Mouse (Mus musculus): ENCODE results near the gene Tmem38a.

Gene Tmem38a

DNA sequence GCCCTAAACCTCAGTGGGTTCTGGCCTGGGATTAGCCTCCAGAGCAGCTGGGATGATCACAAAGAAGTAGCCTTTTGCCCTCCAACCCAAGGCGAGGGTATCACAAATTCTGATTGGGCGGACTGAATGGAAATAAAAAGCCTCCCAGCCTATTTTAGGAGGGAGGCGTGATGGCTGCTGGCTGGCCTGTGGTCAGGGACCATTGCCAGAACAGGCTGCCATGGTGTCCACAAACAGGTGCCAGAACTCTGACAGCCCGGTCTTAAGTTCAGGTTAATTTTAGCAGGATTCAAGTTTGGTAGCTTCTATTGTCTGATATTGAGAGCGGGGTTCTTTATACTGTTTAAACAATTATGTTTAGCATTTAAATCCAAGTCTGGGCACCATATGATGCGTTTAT is 16.0 kb downstream of the Tmem38a start:
- peak; percentile 35 for DNase-seq

- DNase-seq: no peak
Measured at GRCm38 (mm10) chr8:72588865-72589264, 17.0 kb downstream of the Tmem38a start.

DNA sequence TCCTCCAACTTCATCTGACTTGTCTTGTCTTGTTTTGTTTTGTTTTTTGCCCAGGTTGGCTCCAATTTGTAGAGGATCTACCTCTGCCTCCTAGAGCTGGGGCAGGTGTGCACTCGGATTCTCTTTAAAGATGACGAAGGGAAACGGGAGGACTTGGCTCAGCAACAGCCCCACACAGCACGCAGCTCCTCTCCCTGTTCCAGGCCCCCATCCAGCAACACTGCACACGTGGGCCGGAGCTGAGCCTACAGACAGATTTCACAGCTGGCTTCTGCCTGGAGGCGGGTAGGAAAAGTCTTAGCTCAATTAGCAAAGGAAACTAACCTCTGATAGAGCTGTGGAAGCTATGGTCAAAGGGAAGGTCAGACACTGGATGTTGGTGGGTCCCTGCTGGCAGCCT is 17.4 kb downstream of the Tmem38a start:
- no peak for DNase-seq

DNA sequence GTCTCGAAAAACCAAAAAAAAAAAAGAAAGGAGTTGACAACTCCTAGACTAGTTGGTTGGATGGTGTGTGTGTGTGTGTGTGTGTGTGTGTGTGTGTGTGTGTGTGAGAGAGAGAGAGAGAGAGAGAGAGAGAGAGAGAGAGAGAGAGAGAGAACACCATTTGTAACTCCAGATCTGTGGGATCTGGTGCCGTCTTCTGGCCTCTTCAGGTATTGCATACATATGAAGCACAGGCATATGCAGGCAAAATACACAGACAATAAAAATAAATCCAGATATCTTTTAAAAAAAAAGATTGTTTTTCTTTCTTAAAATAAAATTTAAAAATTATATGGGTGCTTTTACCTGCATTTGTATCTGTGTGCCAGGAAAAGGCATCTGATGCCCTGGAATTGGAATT is 18.3 kb downstream of the Tmem38a start:
- peak; percentile 58 for DNase-seq
